Mouse (Mus musculus) heart, embryonic 14.5 days (tissue): ENCODE data around the gene A730061H03Rik. TPM values are rescaled to one million over a fixed set of nuclear protein-coding genes. Genes with fewer than 3 reads are reported as not detected.

ENCODE experiments used
- ATAC-seq: fragments of 200-750 bp; cut with Nextera tagmentation; 2 replicates; pipeline ENCODE4 v1.8.0; 2017; ENCODE audit warnings: low read depth, moderate TSS enrichment; ENCODE audit not compliant: insufficient number of reproducible peaks, insufficient read depth, low FRiP score
- H3K27ac ChIP-seq, 2 experiments: fragments of 200-500 bp in 1 of 2; fragments of 300-500 bp in 1 of 2; sonication (generic) in 1 of 2; replicated peaks in 1 of 2; 2 replicates each; pipeline ENCODE4 v1.5.1; 2012 to 2014; ENCODE audit warnings: low read depth in 2 of 2, low read length in 2 of 2, control low read depth in 1 of 2, mild to moderate bottlenecking in 1 of 2, mixed read lengths in 1 of 2; ENCODE audit not compliant: control insufficient read depth in 1 of 2, insufficient read depth in 1 of 2
- H3K27me3 ChIP-seq: fragments of 300-500 bp; sonication (generic); 2 replicates; pipeline ENCODE4 v1.6.1; 2014; ENCODE audit warnings: mild to moderate bottlenecking, low read length, control low read depth; ENCODE audit not compliant: control insufficient read depth, insufficient read depth
- H3K36me3 ChIP-seq: fragments of 300-500 bp; sonication (generic); 2 replicates; pipeline ENCODE4 v1.6.1; 2014; ENCODE audit warnings: mild to moderate bottlenecking, control low read depth, low read length, mixed read lengths; ENCODE audit not compliant: control insufficient read depth, insufficient read depth
- H3K4me1 ChIP-seq, 2 experiments: fragments of 200-500 bp in 1 of 2; fragments of 300-500 bp in 1 of 2; sonication (generic) in 1 of 2; 2 replicates each; pipeline ENCODE4 v1.6.1; 2012 to 2014; ENCODE audit warnings: low read length in 2 of 2, control low read depth in 1 of 2, mixed read lengths in 1 of 2; ENCODE audit not compliant: control insufficient read depth in 2 of 2, insufficient read depth in 2 of 2
- H3K4me2 ChIP-seq: fragments of 300-500 bp; sonication (generic); 2 replicates; pipeline ENCODE4 v1.6.1; 2014; ENCODE audit warnings: mild to moderate bottlenecking, low read length
- H3K4me3 ChIP-seq, 2 experiments: fragments of 200-500 bp in 1 of 2; fragments of 300-500 bp in 1 of 2; sonication (generic) in 1 of 2; 2 replicates each; pipeline ENCODE4 v1.5.1; 2012 to 2014; ENCODE audit warnings: low read length in 2 of 2, mild to moderate bottlenecking in 2 of 2, control low read depth in 1 of 2, low read depth in 1 of 2, moderate library complexity in 1 of 2; ENCODE audit not compliant: control insufficient read depth in 1 of 2, insufficient read depth in 1 of 2
- H3K9ac ChIP-seq: fragments of 300-500 bp; sonication (generic); 2 replicates; pipeline ENCODE4 v1.6.1; 2014; ENCODE audit warnings: mild to moderate bottlenecking, low read length
- H3K9me3 ChIP-seq: fragments of 300-500 bp; sonication (generic); 2 replicates; pipeline ENCODE4 v1.6.1; 2016; ENCODE audit warnings: low read length, control low read depth; ENCODE audit not compliant: control insufficient read depth
- WGBS: fragments of 180-500 bp; shearing (Covaris S2); extraction: QIAGEN DNeasy Blood & Tissue Kit; methylation state at CpG from one replicate; pipeline ENCODE4 v1.1.7; 2014; 5-methylcytosine and 5-hydroxymethylcytosine counted together
- polyA plus RNA-seq: library from polyadenylated mRNA; unstranded; fragments of >200 nt; fragmentation: Nextera tagmentation; extraction: Ambion mirVana; gene quantifications from 2 replicates; pipeline ENCODE4 v1.2.1, GENCODE M21; 2014

The A730061H03Rik gene
- not detected in 2 replicates for polyA plus RNA-seq

GRCm38 (mm10) chr14:55560202-55561073 is at the start of gene A730061H03Rik:
Gene A730061H03Rik, minus strand, starts transcription at chr14:55560406.
- Histone ChIP-seq H3K9me3 (no peaks in the 10 kb centered on the region), H3K27ac (peak within 1 kb of the TSS; percentile 96 to 100), H3K4me1 (peaks cover 7 to 13% of the 10 kb centered on the region in 2 experiments), H3K36me3 (peaks cover 28% of the 10 kb centered on the region), H3K9ac (peak within 1 kb of the TSS; percentile 92), H3K4me2 (peak within 1 kb of the TSS; percentile 65), H3K27me3 (no peaks in the 10 kb centered on the region), H3K4me3 (peak within 1 kb of the TSS; percentile 60 to 75)
- under 1% methylated on average over 51 of the region's 51 CpGs for WGBS
- peak; percentile 95 for ATAC-seq

- no peaks in the 10 kb centered on the region for H3K27me3 ChIP-seq
- no peak overlapping the region for H3K27ac ChIP-seq
- peaks cover 7 to 11% of the 10 kb centered on the region in 2 experiments; a peak in 3 of 4 replicates for H3K4me1 ChIP-seq
- no peak overlapping the region for H3K4me3 ChIP-seq
- ATAC-seq: no peak
- no peak overlapping the region for H3K4me2 ChIP-seq
- H3K9ac ChIP-seq: no peak overlapping the region
- no peaks in the 10 kb centered on the region for H3K9me3 ChIP-seq
- H3K36me3 ChIP-seq: peaks cover 54% of the 10 kb centered on the region
- 95% methylated on average over 6 of the region's 6 CpGs for WGBS
Measured at GRCm38 (mm10) chr14:55608339-55608738, 48.1 kb upstream of the A730061H03Rik start.

GRCm38 (mm10) chr14:55605743-55606459 is 45.7 kb upstream of the A730061H03Rik start:
- Histone ChIP-seq H3K4me3 (no peak overlapping the region), H3K9me3 (no peaks in the 10 kb centered on the region), H3K4me1 (peaks cover 7 to 8% of the 10 kb centered on the region in 2 experiments; a peak in 3 of 4 replicates), H3K4me2 (no peak overlapping the region), H3K27me3 (no peaks in the 10 kb centered on the region), H3K9ac (no peak overlapping the region), H3K36me3 (peaks cover 78% of the 10 kb centered on the region), H3K27ac (no peak overlapping the region)
- ATAC-seq: no peak
- WGBS: 80% methylated on average over 16 of the region's 16 CpGs

- peak overlapping the region in 1 of 2 experiments; percentile 48; a peak in 1 of 4 replicates for H3K4me3 ChIP-seq
Measured at GRCm38 (mm10) chr14:55604823-55605222, 44.6 kb upstream of the A730061H03Rik start.

GRCm38 (mm10) chr14:55603633-55604576 is 43.7 kb upstream of the A730061H03Rik start:
- peak; percentile 81 for ATAC-seq
- peak overlapping the region; percentile 48 to 60 for H3K4me3 ChIP-seq
- H3K4me2 ChIP-seq: peak overlapping the region; percentile 78
- WGBS: 14% methylated on average over 19 of the region's 19 CpGs
- peak overlapping the region; percentile 78 to 80 for H3K27ac ChIP-seq
- peaks cover 7 to 8% of the 10 kb centered on the region in 2 experiments; a peak in 3 of 4 replicates for H3K4me1 ChIP-seq
- H3K9me3 ChIP-seq: no peaks in the 10 kb centered on the region
- peaks cover 84% of the 10 kb centered on the region for H3K36me3 ChIP-seq
- no peaks in the 10 kb centered on the region for H3K27me3 ChIP-seq
- H3K9ac ChIP-seq: peak overlapping the region; percentile 75

More at GRCm38 (mm10) chr14:55604823-55605222, 44.6 kb upstream of the A730061H03Rik start:
- no peak for ATAC-seq
- Histone ChIP-seq H3K4me2 (peak overlapping the region; percentile 78), H3K36me3 (peaks cover 84% of the 10 kb centered on the region), H3K27me3 (no peaks in the 10 kb centered on the region), H3K4me1 (peaks cover 7 to 8% of the 10 kb centered on the region in 2 experiments; a peak in 3 of 4 replicates), H3K9ac (no peak overlapping the region), H3K9me3 (no peaks in the 10 kb centered on the region), H3K27ac (no peak overlapping the region)
- 91% methylated on average over 11 of the region's 11 CpGs for WGBS

- no peak for ATAC-seq
- 87% methylated on average over 7 of the region's 7 CpGs for WGBS
- no peaks in the 10 kb centered on the region for H3K9me3 ChIP-seq
- H3K4me2 ChIP-seq: peak within 1 kb of the TSS; percentile 78
- peak within 1 kb of the TSS; percentile 48 to 60 for H3K4me3 ChIP-seq
- peak within 1 kb of the TSS; percentile 75 for H3K9ac ChIP-seq
- peak within 1 kb of the TSS; percentile 78 to 80 for H3K27ac ChIP-seq
- peaks cover 84% of the 10 kb centered on the region for H3K36me3 ChIP-seq
- H3K27me3 ChIP-seq: no peaks in the 10 kb centered on the region
- peaks cover 7 to 8% of the 10 kb centered on the region in 2 experiments; a peak in 3 of 4 replicates for H3K4me1 ChIP-seq
Measured at GRCm38 (mm10) chr14:55603271-55603632, 43.0 kb upstream of the A730061H03Rik start, which contains the start of gene Irf9. Gene Irf9, plus strand, starts transcription at chr14:55603571.
